Mouse (Mus musculus): ENCODE results near the gene Zdhhc14. TPM values are rescaled to one million over a fixed set of nuclear protein-coding genes. Genes with fewer than 3 reads are reported as not detected.

Gene Zdhhc14
- polyA plus RNA-seq, 1 experiment from 2014 or later, result 2.2 TPM

- H3K27ac ChIP-seq (replicated peaks), result no peak overlapping the region
- ATAC-seq (ENCODE audit: low FRiP score, low TSS enrichment) (no peak), DNase-seq (ENCODE audit: low spot score) (no peak)
- no peak overlapping the region for H3K4me3 ChIP-seq (ENCODE audit: low read depth, low read length)
- H3K36me3 ChIP-seq (ENCODE audit: control insufficient read depth, insufficient read depth, low read length), result no peaks in the 10 kb centered on the region
- H3K9me3 ChIP-seq (ENCODE audit: control insufficient read depth, low read length), result no peaks in the 10 kb centered on the region
- H3K9ac ChIP-seq (ENCODE audit: low read length), result 0 out of 2 replicates have a peak overlapping the region, but pooled peaks have one; percentile 5
- no peaks in the 10 kb centered on the region for H3K27me3 ChIP-seq (ENCODE audit: control insufficient read depth, insufficient read depth, low read length)
- no peak overlapping the region for H3K4me2 ChIP-seq (replicated peaks; ENCODE audit: low read depth)
- TF ChIP-seq EP300 (optimal IDR thresholded peaks at IDR 0.05), result no peak
- no peak for TF ChIP-seq CTCF (IDR thresholded peaks at IDR 0.05; ENCODE audit: low read depth)
- 44% methylated on average over 8 of the region's 8 CpGs for WGBS
- no peaks in the 10 kb centered on the region for H3K4me1 ChIP-seq (replicated peaks; ENCODE audit: control insufficient read depth, insufficient read depth)
Observed at GRCm38 (mm10) chr17:5606151-5606591, 113.8 kb downstream of the Zdhhc14 start.

DNA sequence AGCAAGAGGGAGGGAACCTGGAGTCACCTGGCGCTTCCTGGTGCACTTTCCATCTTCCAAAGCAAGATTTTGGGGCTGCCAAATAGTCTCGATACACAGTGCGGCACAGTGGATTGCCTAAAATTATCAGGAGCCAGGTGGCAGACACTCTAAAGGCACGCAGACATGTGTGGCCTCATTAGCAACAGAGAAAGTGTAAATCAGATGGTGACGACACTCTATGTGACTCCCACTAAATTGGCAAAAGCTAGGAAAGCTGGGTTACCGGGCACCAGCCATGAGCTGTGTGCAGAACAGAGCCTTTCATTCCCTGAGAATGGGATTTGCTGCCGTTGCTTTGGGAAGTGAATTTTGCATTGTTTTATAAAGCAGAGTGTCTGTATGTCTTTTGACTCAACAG is 115.0 kb downstream of the Zdhhc14 start:
- H3K36me3 ChIP-seq (ENCODE audit: control insufficient read depth, insufficient read depth, low read length), result no peaks in the 10 kb centered on the region
- H3K4me2 ChIP-seq (replicated peaks; ENCODE audit: low read depth), result no peak overlapping the region
- no peak overlapping the region for H3K4me3 ChIP-seq (ENCODE audit: low read depth, low read length)
- TF ChIP-seq EP300 (optimal IDR thresholded peaks at IDR 0.05) (no peak), CTCF (IDR thresholded peaks at IDR 0.05; ENCODE audit: low read depth) (no peak)
- no peaks in the 10 kb centered on the region for H3K4me1 ChIP-seq (replicated peaks; ENCODE audit: control insufficient read depth, insufficient read depth)
- DNase-seq (ENCODE audit: low spot score) (no peak), ATAC-seq (ENCODE audit: low FRiP score, low TSS enrichment) (no peak)
- WGBS, result 89% methylated on average over 7 of the region's 7 CpGs
- H3K9me3 ChIP-seq (ENCODE audit: control insufficient read depth, low read length), result no peaks in the 10 kb centered on the region
- no peak overlapping the region for H3K9ac ChIP-seq (ENCODE audit: low read length)
- no peaks in the 10 kb centered on the region for H3K27me3 ChIP-seq (ENCODE audit: control insufficient read depth, insufficient read depth, low read length)
- no peak overlapping the region for H3K27ac ChIP-seq (replicated peaks)

DNA sequence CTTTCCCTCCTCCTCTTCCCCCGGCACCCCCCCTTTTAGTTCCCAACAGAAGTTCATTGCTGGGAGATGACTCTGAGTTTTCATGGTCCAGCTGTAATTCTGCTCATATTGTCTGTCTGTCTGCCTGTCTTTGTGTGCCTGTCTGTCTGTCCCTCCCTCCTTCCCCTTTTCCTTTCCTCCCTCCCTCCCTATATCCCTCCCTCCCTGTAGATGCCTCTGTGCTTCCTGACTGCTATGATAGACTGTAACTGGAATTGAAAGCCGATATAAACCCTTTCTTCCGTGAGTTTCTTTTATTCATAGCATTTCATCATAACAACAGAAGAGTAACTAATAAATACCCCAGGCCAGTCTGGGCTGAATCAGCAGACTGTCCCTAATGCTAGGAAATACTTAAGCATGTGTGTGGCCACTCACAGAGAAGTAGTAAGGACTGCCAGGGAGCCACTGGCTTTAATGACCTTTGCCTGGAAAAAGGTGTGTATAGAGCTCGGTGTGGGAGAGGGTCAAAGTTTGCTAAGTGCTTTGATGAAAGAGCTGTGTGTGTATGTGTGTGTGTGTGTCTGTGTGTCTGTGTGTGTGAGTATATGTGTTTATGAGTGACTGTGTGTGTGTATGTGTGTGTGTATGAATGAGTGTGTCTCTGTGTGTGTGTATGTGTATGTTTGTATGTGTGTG is 117.7 kb downstream of the Zdhhc14 start:
- H3K27me3 ChIP-seq (ENCODE audit: control insufficient read depth, insufficient read depth, low read length), result no peaks in the 10 kb centered on the region
- no peak overlapping the region for H3K4me3 ChIP-seq (ENCODE audit: low read depth, low read length)
- 78% methylated on average over 4 of the region's 4 CpGs for WGBS
- DNase-seq (ENCODE audit: low spot score) (no peak), ATAC-seq (ENCODE audit: low FRiP score, low TSS enrichment) (no peak)
- no peak overlapping the region for H3K9ac ChIP-seq (ENCODE audit: low read length)
- no peak overlapping the region for H3K4me2 ChIP-seq (replicated peaks; ENCODE audit: low read depth)
- no peaks in the 10 kb centered on the region for H3K36me3 ChIP-seq (ENCODE audit: control insufficient read depth, insufficient read depth, low read length)
- no peak overlapping the region for H3K27ac ChIP-seq (replicated peaks)
- H3K9me3 ChIP-seq (ENCODE audit: control insufficient read depth, low read length), result no peaks in the 10 kb centered on the region
- no peak for TF ChIP-seq CTCF (IDR thresholded peaks at IDR 0.05; ENCODE audit: low read depth)
- TF ChIP-seq EP300 (optimal IDR thresholded peaks at IDR 0.05), result no peak
- H3K4me1 ChIP-seq (replicated peaks; ENCODE audit: control insufficient read depth, insufficient read depth), result no peaks in the 10 kb centered on the region

GRCm38 (mm10) chr17:5612236-5612635 is 119.9 kb downstream of the Zdhhc14 start:
- Histone ChIP-seq H3K4me3 (ENCODE audit: low read depth, low read length) (no peak overlapping the region), H3K36me3 (ENCODE audit: control insufficient read depth, insufficient read depth, low read length) (no peaks in the 10 kb centered on the region), H3K4me1 (replicated peaks; ENCODE audit: control insufficient read depth, insufficient read depth) (no peaks in the 10 kb centered on the region), H3K9ac (ENCODE audit: low read length) (no peak overlapping the region), H3K9me3 (ENCODE audit: control insufficient read depth, low read length) (no peaks in the 10 kb centered on the region), H3K27ac (replicated peaks) (no peak overlapping the region), H3K4me2 (replicated peaks; ENCODE audit: low read depth) (no peak overlapping the region), H3K27me3 (ENCODE audit: control insufficient read depth, insufficient read depth, low read length) (no peaks in the 10 kb centered on the region)
- TF ChIP-seq CTCF (IDR thresholded peaks at IDR 0.05; ENCODE audit: low read depth) (no peak), EP300 (optimal IDR thresholded peaks at IDR 0.05) (no peak)
- DNase-seq (ENCODE audit: low spot score) (no peak), ATAC-seq (ENCODE audit: low FRiP score, low TSS enrichment) (no peak)
- 70% methylated on average over 4 of the region's 4 CpGs for WGBS

DNA sequence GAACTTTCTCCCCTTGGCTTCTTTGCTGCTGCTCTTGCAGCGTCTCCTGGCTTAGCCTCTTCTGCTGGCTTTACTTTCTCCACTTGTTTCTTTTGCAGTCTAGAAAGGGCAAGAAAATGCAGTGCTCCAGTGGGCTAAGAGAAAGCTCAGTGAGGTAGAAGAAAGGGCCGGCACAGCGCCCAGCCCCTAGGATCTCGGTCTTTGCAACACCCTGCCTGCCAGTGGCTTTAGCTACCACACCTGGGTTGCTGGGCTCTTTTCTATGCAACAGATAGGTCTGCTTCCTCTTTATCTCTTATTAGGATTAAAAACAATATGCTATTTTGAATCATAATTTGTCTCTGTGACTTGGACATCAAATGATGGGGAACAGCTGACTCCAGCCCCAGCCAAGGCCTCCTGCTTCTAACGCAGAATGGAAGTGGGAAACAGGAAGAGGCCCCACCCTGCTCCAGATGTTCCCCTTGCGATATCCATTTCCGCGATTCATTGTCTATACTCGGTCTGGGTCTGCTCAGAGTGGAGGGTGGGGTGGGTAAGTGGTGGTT is 122.5 kb downstream of the Zdhhc14 start:
- Histone ChIP-seq H3K4me3 (ENCODE audit: low read depth, low read length) (no peak overlapping the region), H3K27me3 (ENCODE audit: control insufficient read depth, insufficient read depth, low read length) (no peaks in the 10 kb centered on the region), H3K36me3 (ENCODE audit: control insufficient read depth, insufficient read depth, low read length) (no peaks in the 10 kb centered on the region), H3K4me1 (replicated peaks; ENCODE audit: control insufficient read depth, insufficient read depth) (no peaks in the 10 kb centered on the region), H3K27ac (replicated peaks) (0 out of 2 replicates have a peak overlapping the region, but pooled peaks have one; percentile 1), H3K9me3 (ENCODE audit: control insufficient read depth, low read length) (no peaks in the 10 kb centered on the region), H3K4me2 (replicated peaks; ENCODE audit: low read depth) (no peak overlapping the region), H3K9ac (ENCODE audit: low read length) (no peak overlapping the region)
- DNase-seq (ENCODE audit: low spot score) (no peak), ATAC-seq (ENCODE audit: low FRiP score, low TSS enrichment) (no peak)
- no peak for TF ChIP-seq CTCF (IDR thresholded peaks at IDR 0.05; ENCODE audit: low read depth)
- no peak for TF ChIP-seq EP300 (optimal IDR thresholded peaks at IDR 0.05)
- 46% methylated on average over 9 of the region's 9 CpGs for WGBS
